Mouse (Mus musculus) brain, embryonic 14.5 days (tissue): ENCODE data around the gene Unc119.

Source experiments
- CTCF ChIP-seq: fragments of 200-500 bp; IDR thresholded peaks from 2 replicates; pipeline ENCODE4 v1.5.1; 2012; ENCODE audit warnings: inconsistent platforms, mild to moderate bottlenecking, moderate library complexity, borderline replicate concordance; ENCODE audit not compliant: insufficient read depth, insufficient read length; ENCODE audit errors: extremely low read depth
- POLR2A ChIP-seq: fragments of 200-500 bp; IDR thresholded peaks from 2 replicates; pipeline ENCODE4 v1.6.1; 2012; ENCODE audit warnings: mild to moderate bottlenecking, inconsistent platforms, borderline replicate concordance; ENCODE audit not compliant: poor library complexity, insufficient read depth, insufficient read length, severe bottlenecking; ENCODE audit errors: extremely low read depth

DNA sequence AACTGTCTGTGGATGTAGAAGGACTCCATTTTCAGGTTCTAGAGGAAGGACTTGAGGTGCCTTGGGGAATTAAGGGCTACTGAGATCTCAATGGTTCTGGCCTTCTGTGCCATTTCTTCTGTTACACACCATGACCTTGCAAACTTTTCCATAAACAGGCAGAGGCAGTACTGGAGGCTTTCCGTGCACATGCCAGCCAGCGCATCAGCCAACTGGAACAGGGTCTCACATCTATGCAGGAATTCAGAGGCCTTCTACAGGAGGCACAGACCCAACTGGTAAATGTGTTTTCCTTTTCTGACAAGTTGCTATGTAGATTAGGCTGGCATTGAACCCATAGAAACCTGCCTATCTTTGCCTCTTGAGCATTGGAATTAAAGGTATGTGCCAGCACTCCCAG, 29.6 kb upstream of the Unc119 start:
- TF ChIP-seq CTCF (no peak), POLR2A (no peak)
